17 mouse cellular contexts compared by ENCODE assay signal in genomic region chr9:44332918-44333638, GRCm38 (mm10). TPM values are rescaled to one million over a fixed set of nuclear protein-coding genes. Genes with fewer than 3 reads are reported as not detected.
DNase-seq lines count a peak whose midpoint lies in the region; ATAC-seq and TF ChIP-seq lines count a peak whose summit lies in the region.
"Had no signal": no experiment of that assay in that cellular context is flagged by ENCODE, and none has a peak within 500 bp of the region (broad histone marks: within the 10 kb centered on the region; RNA-seq: fewer than 3 reads in every experiment).

No protein-coding gene starts in this region.

- TF ChIP-seq CTCF in cerebellum, adult 2 months (IDR thresholded peaks at IDR 0.05; ENCODE audit: borderline replicate concordance, insufficient read depth, low read depth, low read length) = no peak
- TF ChIP-seq CTCF in MEL (IDR thresholded peaks at IDR 0.05 in 2 of 3, conservative IDR thresholded peaks at IDR 0.05 in 1 of 3; ENCODE audit: control insufficient read depth in 1 of 3, insufficient read depth in 1 of 3, low read depth in 2 of 3, low read length in 3 of 3, poor library complexity in 1 of 3, severe bottlenecking in 1 of 3) = no peak

- H3K4me1 ChIP-seq in cerebellum, adult 2 months (ENCODE audit: control insufficient read depth, insufficient read depth, low read length) = peaks cover 7% of the 10 kb centered on the region; the same call in 1 of the 2 replicates
- H3K4me1 ChIP-seq in liver, embryonic 11.5 days (replicated peaks; ENCODE audit: control insufficient read depth, insufficient read depth, low read length) = peaks cover 8% of the 10 kb centered on the region; the same call in 1 of the 2 replicates
- H3K4me1 ChIP-seq in MEL (ENCODE audit: control insufficient read depth in 1 of 2, insufficient read depth in 2 of 2, low read length in 2 of 2) = peaks cover 0 to 3% of the 10 kb centered on the region in 2 experiments; a peak in 1 of 4 replicates
- peaks cover 32% of the 10 kb centered on the region for H3K4me1 ChIP-seq in liver, embryonic 15.5 days (replicated peaks)

- H3K79me2 ChIP-seq in MEL (ENCODE audit: control insufficient read depth, insufficient read depth, low read length, poor library complexity) = peaks cover 24% of the 10 kb centered on the region

- H3K4me3 ChIP-seq in cerebellum, adult 2 months (replicated peaks; ENCODE audit: insufficient read depth, low read depth, low read length) = no peak overlapping the region
- no peak overlapping the region; the same call in 1 of the 2 replicates for H3K4me3 ChIP-seq in liver, embryonic 11.5 days (ENCODE audit: low read depth, low read length)
- no peak overlapping the region for H3K4me3 ChIP-seq in MEL (ENCODE audit: control insufficient read depth in 1 of 2, insufficient read depth in 1 of 2, low read depth in 2 of 2, low read length in 2 of 2)
- peak overlapping the region; percentile 48 for H3K4me3 ChIP-seq in liver, embryonic 15.5 days (replicated peaks)
- H3K4me3 ChIP-seq: embryonic facial prominence, embryonic 12.5 days had no signal

- H3K36me3 ChIP-seq in liver, embryonic 11.5 days (ENCODE audit: control insufficient read depth, insufficient read depth, low read length) = peaks cover 55% of the 10 kb centered on the region
- H3K36me3 ChIP-seq in MEL (ENCODE audit: control insufficient read depth in 1 of 2, insufficient read depth in 2 of 2, low read length in 2 of 2) = peaks cover 0 to 6% of the 10 kb centered on the region in 2 experiments; a peak in 3 of 4 replicates
- H3K36me3 ChIP-seq in liver, embryonic 15.5 days (replicated peaks) = peaks cover 79% of the 10 kb centered on the region

- H3K27me3 ChIP-seq in cerebellum, adult 2 months (ENCODE audit: control insufficient read depth, insufficient read depth, low read length) = no peaks in the 10 kb centered on the region
- H3K27me3 ChIP-seq in liver, embryonic 11.5 days (replicated peaks; ENCODE audit: control insufficient read depth, insufficient read depth, low read length) = no peaks in the 10 kb centered on the region
- H3K27me3 ChIP-seq in MEL (ENCODE audit: control insufficient read depth in 1 of 2, insufficient read depth in 2 of 2, low read length in 2 of 2) = no peaks in the 10 kb centered on the region
- H3K27me3 ChIP-seq in liver, embryonic 15.5 days = no peaks in the 10 kb centered on the region
- H3K27me3 ChIP-seq: embryonic facial prominence, embryonic 12.5 days; lung, embryonic 15.5 days had no signal

- H3K27ac ChIP-seq in cerebellum, adult 2 months (ENCODE audit: insufficient read depth, low read length) = no peak overlapping the region
- peak overlapping the region; percentile 84; the same call in 1 of the 2 replicates for H3K27ac ChIP-seq in liver, embryonic 11.5 days (ENCODE audit: low read depth, low read length)
- H3K27ac ChIP-seq in MEL (ENCODE audit: control insufficient read depth, low read depth, low read length) = no peak overlapping the region
- peak overlapping the region; percentile 83 for H3K27ac ChIP-seq in liver, embryonic 15.5 days (replicated peaks)

- peak overlapping the region; percentile 46 for H3K9ac ChIP-seq in liver, embryonic 11.5 days (ENCODE audit: low read depth, low read length)
- H3K9ac ChIP-seq in MEL (ENCODE audit: control insufficient read depth, low read depth, low read length, poor library complexity, severe bottlenecking) = no peak overlapping the region
- H3K9ac ChIP-seq in liver, embryonic 15.5 days = peak overlapping the region; percentile 16
- H3K9ac ChIP-seq: embryonic facial prominence, embryonic 12.5 days; lung, embryonic 15.5 days had no signal

- TF ChIP-seq RAD21 in MEL (IDR thresholded peaks at IDR 0.05; ENCODE audit: low read depth, low read length) = no peak

- no peak for TF ChIP-seq POLR2A in cerebellum, adult 2 months (IDR thresholded peaks at IDR 0.05; ENCODE audit: borderline replicate concordance, insufficient read depth, low read length)
- no peak for TF ChIP-seq POLR2A in MEL (IDR thresholded peaks at IDR 0.05; ENCODE audit: control insufficient read depth in 1 of 2, insufficient read depth in 1 of 2, low read depth in 1 of 2, low read length in 2 of 2, poor library complexity in 1 of 2)

- no peak for ATAC-seq in liver, embryonic 11.5 days (replicated peaks; ENCODE audit: low FRiP score)
- ATAC-seq in liver, embryonic 15.5 days (ENCODE audit: insufficient read depth) = no peak
- ATAC-seq: hindbrain, embryonic 16.5 days had no signal

- TF ChIP-seq EP300 in MEL (IDR thresholded peaks at IDR 0.05; ENCODE audit: low read depth in 1 of 2, low read length in 2 of 2) = no peak

- no peaks in the 10 kb centered on the region for H3K9me3 ChIP-seq in liver, embryonic 11.5 days (ENCODE audit: control insufficient read depth, low read length)
- no peaks in the 10 kb centered on the region for H3K9me3 ChIP-seq in MEL (replicated peaks; ENCODE audit: insufficient read depth, low read length)
- H3K9me3 ChIP-seq in liver, embryonic 15.5 days (replicated peaks) = no peaks in the 10 kb centered on the region
- H3K9me3 ChIP-seq: embryonic facial prominence, embryonic 12.5 days; lung, embryonic 15.5 days had no signal

- H3K4me2 ChIP-seq in liver, embryonic 11.5 days = peak overlapping the region; percentile 49
- H3K4me2 ChIP-seq in liver, embryonic 15.5 days = peak overlapping the region; percentile 60
- H3K4me2 ChIP-seq: embryonic facial prominence, embryonic 12.5 days had no signal

- WGBS in cerebellum, adult 2 months = 81% methylated on average over 13 of the region's 13 CpGs
- 92% methylated on average over 13 of the region's 13 CpGs for WGBS in liver, embryonic 11.5 days
- 92% methylated on average over 13 of the region's 13 CpGs for WGBS in liver, embryonic 15.5 days (ENCODE audit: insufficient replicate concordance)

- DNase-seq in cerebellum, adult 9-10 months = peak; percentile 58
- DNase-seq in cerebellum, adult 2 months = no peak
- no peak for DNase-seq in liver, embryonic 11.5 days (ENCODE audit: low spot score)
- DNase-seq in liver (no peak), MEL (ENCODE audit: low read depth, low spot score) (no peak)
- DNase-seq in adrenal gland, postnatal 25 days = no peak
- DNase-seq in yolk sac, embryonic 10.5 days (ENCODE audit: low spot score) = no peak
- DNase-seq: adrenal gland, postnatal 10 days; gastrocnemius, postnatal 25 days; heart, postnatal 10 days; kidney, adult 11 months; kidney, postnatal 14 days; midbrain, embryonic 14.5 days had no signal

TF ChIP-seq in MEL, 35 proteins besides CTCF, POLR2A, EP300 and RAD21:
- TF ChIP-seq MEF2A (IDR thresholded peaks at IDR 0.05; ENCODE audit: extremely low read depth, insufficient replicate concordance, low read depth, low read length, poor library complexity, severe bottlenecking) = no peak
- peak; percentile 41; the same call in 1 of the 2 replicates for TF ChIP-seq MAX (IDR thresholded peaks at IDR 0.05; ENCODE audit: low read length)

RNA-seq across cellular contexts. Expression of gene H2afx, which starts 1.4 kb away (rescaled TPM):
- polyA plus RNA-seq in cerebellum, adult 2 months (2012; rRNA removed) = 63.1 and 63.5 TPM in 2 replicates
- polyA plus RNA-seq in liver, embryonic 11.5 days (2014; fragmentation: Nextera tagmentation; extraction: Ambion mirVana) = 250 TPM in 2 replicates
- 805 and 828 TPM in 2 replicates for total RNA-seq in MEL (2012; rRNA removed)
- polyA plus RNA-seq in MEL (2012; ENCODE audit: insufficient read depth in 1 of 2, insufficient read length in 2 of 2, low read depth in 1 of 2, low replicate concordance in 2 of 2, missing spikeins in 1 of 2) = 10 to 100 TPM in 1 of 2 experiments, not detected in 1; 89.6 TPM
- 226 and 228 TPM in 2 replicates for polyA plus RNA-seq in liver, embryonic 15.5 days (2015; fragmentation: Nextera tagmentation; extraction: Ambion mirVana)
- total RNA-seq in adrenal gland, postnatal 25 days (2021) = 56.5 and 65.2 TPM in 2 replicates

RNA-seq across cellular contexts. Expression of gene Dpagt1, which starts 7.3 kb away (rescaled TPM):
- 23.5 and 23.6 TPM in 2 replicates for polyA plus RNA-seq in cerebellum, adult 2 months (2012; rRNA removed)
- 39.5 and 41.9 TPM in 2 replicates for polyA plus RNA-seq in liver, embryonic 11.5 days (2014; fragmentation: Nextera tagmentation; extraction: Ambion mirVana)
- 12.7 and 14.9 TPM in 2 replicates for total RNA-seq in MEL (2012; rRNA removed)
- polyA plus RNA-seq in MEL (2012; ENCODE audit: insufficient read depth in 1 of 2, insufficient read length in 2 of 2, low read depth in 1 of 2, low replicate concordance in 2 of 2, missing spikeins in 1 of 2) = 10 to 100 TPM in 1 of 2 experiments, not detected in 1; 43.5 TPM
- polyA plus RNA-seq in liver, embryonic 15.5 days (2015; fragmentation: Nextera tagmentation; extraction: Ambion mirVana) = 17.9 and 18.4 TPM in 2 replicates
- total RNA-seq in adrenal gland, postnatal 25 days (2021) = 34.3 and 34.5 TPM in 2 replicates

RNA-seq across cellular contexts. Expression of gene Hmbs, which starts 10.9 kb away (rescaled TPM):
- 32.2 and 35.4 TPM in 2 replicates for polyA plus RNA-seq in cerebellum, adult 2 months (2012; rRNA removed)
- 879 and 949 TPM in 2 replicates for polyA plus RNA-seq in liver, embryonic 11.5 days (2014; fragmentation: Nextera tagmentation; extraction: Ambion mirVana)
- total RNA-seq in MEL (2012; rRNA removed) = 110 and 145 TPM in 2 replicates
- polyA plus RNA-seq in MEL (2012; ENCODE audit: insufficient read depth in 1 of 2, insufficient read length in 2 of 2, low read depth in 1 of 2, low replicate concordance in 2 of 2, missing spikeins in 1 of 2) = 100 to 1,000 TPM in 1 of 2 experiments, not detected in 1; 138 TPM
- polyA plus RNA-seq in liver, embryonic 15.5 days (2015; fragmentation: Nextera tagmentation; extraction: Ambion mirVana) = 1,466 and 1,543 TPM in 2 replicates
- total RNA-seq in adrenal gland, postnatal 25 days (2021) = 81.2 and 102 TPM in 2 replicates

RNA-seq across cellular contexts. Expression of gene C2cd2l, which starts 13.0 kb away (rescaled TPM):
- 112 and 113 TPM in 2 replicates for polyA plus RNA-seq in cerebellum, adult 2 months (2012; rRNA removed)
- 8.9 and 9.3 TPM in 2 replicates for polyA plus RNA-seq in liver, embryonic 11.5 days (2014; fragmentation: Nextera tagmentation; extraction: Ambion mirVana)
- total RNA-seq in MEL (2012; rRNA removed) = 4.3 and 4.7 TPM in 2 replicates
- 10 to 100 TPM in 1 of 2 experiments, not detected in 1; 10.9 TPM for polyA plus RNA-seq in MEL (2012; ENCODE audit: insufficient read depth in 1 of 2, insufficient read length in 2 of 2, low read depth in 1 of 2, low replicate concordance in 2 of 2, missing spikeins in 1 of 2)
- 9.6 and 10.4 TPM in 2 replicates for polyA plus RNA-seq in liver, embryonic 15.5 days (2015; fragmentation: Nextera tagmentation; extraction: Ambion mirVana)
- 43.3 and 48.8 TPM in 2 replicates for total RNA-seq in adrenal gland, postnatal 25 days (2021)

RNA-seq across cellular contexts. Expression of gene Hinfp, which starts 27.6 kb away (rescaled TPM):
- polyA plus RNA-seq in cerebellum, adult 2 months (2012; rRNA removed) = 35.8 and 36.0 TPM in 2 replicates
- polyA plus RNA-seq in liver, embryonic 11.5 days (2014; fragmentation: Nextera tagmentation; extraction: Ambion mirVana) = 19.3 and 20.2 TPM in 2 replicates
- total RNA-seq in MEL (2012; rRNA removed) = 14.3 and 16.4 TPM in 2 replicates
- polyA plus RNA-seq in MEL (2012; ENCODE audit: insufficient read depth in 1 of 2, insufficient read length in 2 of 2, low read depth in 1 of 2, low replicate concordance in 2 of 2, missing spikeins in 1 of 2) = 10 to 100 TPM in 1 of 2 experiments, not detected in 1; 31.3 TPM
- 12.7 and 14.2 TPM in 2 replicates for polyA plus RNA-seq in liver, embryonic 15.5 days (2015; fragmentation: Nextera tagmentation; extraction: Ambion mirVana)
- total RNA-seq in adrenal gland, postnatal 25 days (2021) = 23.6 and 29.3 TPM in 2 replicates

Comparison
In these comparisons a context has a peak if more than half of its experiments do, and no peak if none do; other contexts are left out.
1. H3K27ac ChIP-seq: peak in liver, embryonic 11.5 days (single experiment) and liver, embryonic 15.5 days (single experiment); none in cerebellum, adult 2 months (single experiment) and MEL (single experiment).